Mouse (Mus musculus): Measurements from ENCODE around the gene Chmp2a. TPM values are rescaled to one million over a fixed set of nuclear protein-coding genes. Genes with fewer than 3 reads are reported as not detected.

The Chmp2a gene
- polyA plus RNA-seq, 1 experiment from 2014 or later: 165 TPM

Other genes with a start within 250 kb of the Chmp2a start
- 5.6 and 6.6 TPM in 2 replicates for gene Zscan18, start 231.2 kb downstream of the Chmp2a start, polyA plus RNA-seq (2014; fragmentation: Nextera tagmentation; extraction: Ambion mirVana)
- 13.6 and 14.8 TPM in 2 replicates for gene Zfp329, start 215.9 kb downstream of the Chmp2a start, polyA plus RNA-seq (2014; fragmentation: Nextera tagmentation; extraction: Ambion mirVana)
- gene Zfp110, start 200.0 kb downstream of the Chmp2a start, polyA plus RNA-seq (2014; fragmentation: Nextera tagmentation; extraction: Ambion mirVana): 22.6 and 22.7 TPM in 2 replicates
- 3.5 and 3.8 TPM in 2 replicates for gene Zfp128, start 153.6 kb downstream of the Chmp2a start, polyA plus RNA-seq (2014; fragmentation: Nextera tagmentation; extraction: Ambion mirVana)
- gene Zscan22, start 137.0 kb downstream of the Chmp2a start, polyA plus RNA-seq (2014; fragmentation: Nextera tagmentation; extraction: Ambion mirVana): 12.7 TPM in 2 replicates
- gene Rps5, start 112.5 kb downstream of the Chmp2a start, polyA plus RNA-seq (2014; fragmentation: Nextera tagmentation; extraction: Ambion mirVana): 660 and 762 TPM in 2 replicates
- gene Rnf225, start 107.4 kb downstream of the Chmp2a start, polyA plus RNA-seq (2014; fragmentation: Nextera tagmentation; extraction: Ambion mirVana): 0.30 and 0.45 TPM in 2 replicates
- gene Zfp324, start 69.0 kb downstream of the Chmp2a start, polyA plus RNA-seq (2014; fragmentation: Nextera tagmentation; extraction: Ambion mirVana): 6.1 and 6.3 TPM in 2 replicates
- 4.4 and 5.2 TPM in 2 replicates for gene Zfp446, start 57.0 kb downstream of the Chmp2a start, polyA plus RNA-seq (2014; fragmentation: Nextera tagmentation; extraction: Ambion mirVana)
- gene Slc27a5, start 36.6 kb downstream of the Chmp2a start, polyA plus RNA-seq (2014; fragmentation: Nextera tagmentation; extraction: Ambion mirVana): 0.08 TPM in 1 of 2 replicates, not detected in the other
- gene Trim28, start 35.7 kb downstream of the Chmp2a start, polyA plus RNA-seq (2014; fragmentation: Nextera tagmentation; extraction: Ambion mirVana): 210 and 224 TPM in 2 replicates
- gene Zbtb45, start 24.8 kb downstream of the Chmp2a start, polyA plus RNA-seq (2014; fragmentation: Nextera tagmentation; extraction: Ambion mirVana): 12.8 and 17.2 TPM in 2 replicates
- gene Ube2m, start 3.5 kb upstream of the Chmp2a start, polyA plus RNA-seq (2014; fragmentation: Nextera tagmentation; extraction: Ambion mirVana): 151 and 180 TPM in 2 replicates
- gene Mzf1, start 20.0 kb upstream of the Chmp2a start, polyA plus RNA-seq (2014; fragmentation: Nextera tagmentation; extraction: Ambion mirVana): 1.4 and 1.8 TPM in 2 replicates
- not detected in 2 replicates for gene Vmn1r85, start 60.4 kb upstream of the Chmp2a start, polyA plus RNA-seq (2014; fragmentation: Nextera tagmentation; extraction: Ambion mirVana)
- not detected in 2 replicates for gene Vmn1r86, start 85.1 kb upstream of the Chmp2a start, polyA plus RNA-seq (2014; fragmentation: Nextera tagmentation; extraction: Ambion mirVana)
- not detected in 2 replicates for gene Vmn1r87, start 105.3 kb upstream of the Chmp2a start, polyA plus RNA-seq (2014; fragmentation: Nextera tagmentation; extraction: Ambion mirVana)
- gene Vmn1r88, start 124.8 kb upstream of the Chmp2a start, polyA plus RNA-seq (2014; fragmentation: Nextera tagmentation; extraction: Ambion mirVana): not detected in 2 replicates
- not detected in 2 replicates for gene Vmn1r89, start 178.2 kb upstream of the Chmp2a start, polyA plus RNA-seq (2014; fragmentation: Nextera tagmentation; extraction: Ambion mirVana)
- 53.4 and 57.5 TPM in 2 replicates for gene Lig1, start 242.5 kb upstream of the Chmp2a start, polyA plus RNA-seq (2014; fragmentation: Nextera tagmentation; extraction: Ambion mirVana)
- 3.3 and 4.2 TPM in 2 replicates for gene Zswim9, start 243.9 kb upstream of the Chmp2a start, polyA plus RNA-seq (2014; fragmentation: Nextera tagmentation; extraction: Ambion mirVana)